Mouse (Mus musculus): ENCODE data around the gene Gm36176. TPM values are rescaled to one million over a fixed set of nuclear protein-coding genes. Genes with fewer than 3 reads are reported as not detected.

The Gm36176 gene
- polyA plus RNA-seq, 1 experiment from 2014 or later: not detected

DNA sequence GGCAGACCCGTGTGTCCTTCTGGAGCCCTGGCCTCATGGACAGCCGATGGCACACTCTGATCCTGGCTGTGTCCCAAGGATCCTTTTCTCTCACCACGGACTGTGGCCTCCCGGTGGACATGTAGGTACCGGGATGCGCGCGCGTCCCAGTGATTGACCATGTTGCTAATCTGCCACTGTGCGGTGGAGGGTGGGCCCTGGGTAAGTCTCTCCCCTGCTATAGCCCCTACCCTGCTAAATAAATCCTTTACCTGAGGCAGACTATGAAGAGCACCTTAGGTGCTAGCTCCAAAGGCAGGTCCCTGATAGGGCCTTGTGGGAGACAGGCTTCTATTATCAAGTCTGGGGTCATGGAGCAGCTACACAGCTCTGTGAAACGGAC, 18.1 kb downstream of the Gm36176 start:
- Histone ChIP-seq H3K27ac (ENCODE audit: low read depth, low read length) (no peak overlapping the region), H3K9me3 (ENCODE audit: control insufficient read depth, low read length) (no peaks in the 10 kb centered on the region), H3K4me2 (ENCODE audit: low read length) (peak overlapping the region; percentile 41), H3K27me3 (replicated peaks; ENCODE audit: control insufficient read depth, insufficient read depth, low read length) (no peaks in the 10 kb centered on the region), H3K9ac (ENCODE audit: low read depth, low read length) (no peak overlapping the region), H3K4me1 (ENCODE audit: control insufficient read depth, insufficient read depth, low read depth, low read length) (no peaks in the 10 kb centered on the region), H3K4me3 (ENCODE audit: low read length) (peak overlapping the region; percentile 27), H3K36me3 (ENCODE audit: control insufficient read depth, insufficient read depth, low read length) (no peaks in the 10 kb centered on the region)
- 40% methylated on average over 11 of the region's 11 CpGs for WGBS
- ATAC-seq: no peak; the same call in 1 of the 2 replicates

DNA sequence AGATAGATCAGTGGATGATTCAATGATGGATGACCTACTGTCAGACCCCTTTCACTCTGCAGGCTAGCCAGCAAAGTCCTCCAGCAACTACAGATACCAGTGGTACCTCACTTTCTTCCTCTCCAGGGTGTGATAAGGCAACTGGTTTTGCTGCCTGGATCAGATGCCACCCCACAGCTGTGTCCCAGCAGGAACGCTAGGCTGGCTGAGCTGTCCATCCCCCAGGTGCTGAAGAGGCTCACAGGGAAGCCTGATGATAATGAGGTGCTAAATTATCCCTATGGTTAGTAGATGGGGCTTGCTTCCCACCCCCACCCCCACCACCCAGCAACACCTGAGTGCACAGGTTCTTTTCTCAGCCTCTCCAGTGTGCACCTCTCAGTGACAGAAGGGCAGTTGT, 20.9 kb downstream of the Gm36176 start:
- H3K27me3 ChIP-seq (replicated peaks; ENCODE audit: control insufficient read depth, insufficient read depth, low read length): no peaks in the 10 kb centered on the region

DNA sequence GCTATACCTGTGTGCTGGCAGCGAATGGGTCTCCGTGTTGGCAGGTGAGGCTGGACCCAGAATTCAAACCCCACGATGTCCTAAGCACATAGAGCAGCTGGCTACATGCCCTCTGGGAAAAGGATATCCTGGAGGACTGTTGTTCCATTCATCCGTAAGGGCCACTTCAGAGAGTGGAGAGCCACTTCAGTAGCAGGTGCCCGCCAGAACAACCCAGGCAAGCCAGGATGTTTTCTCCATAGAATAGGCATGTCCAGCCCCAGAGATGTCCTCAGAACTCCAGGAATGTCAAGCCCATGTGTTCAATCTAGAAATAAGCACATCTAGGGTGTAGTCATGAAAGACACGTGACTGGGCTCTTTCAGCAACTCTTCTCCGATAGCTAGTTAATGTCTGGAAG, 23.0 kb downstream of the Gm36176 start:
- Histone ChIP-seq H3K9ac (ENCODE audit: low read depth, low read length) (no peak overlapping the region), H3K4me3 (ENCODE audit: low read length) (no peak overlapping the region), H3K4me1 (ENCODE audit: control insufficient read depth, insufficient read depth, low read depth, low read length) (no peaks in the 10 kb centered on the region), H3K4me2 (ENCODE audit: low read length) (no peak overlapping the region), H3K36me3 (ENCODE audit: control insufficient read depth, insufficient read depth, low read length) (no peaks in the 10 kb centered on the region), H3K27ac (ENCODE audit: low read depth, low read length) (no peak overlapping the region), H3K27me3 (replicated peaks; ENCODE audit: control insufficient read depth, insufficient read depth, low read length) (no peaks in the 10 kb centered on the region), H3K9me3 (ENCODE audit: control insufficient read depth, low read length) (no peaks in the 10 kb centered on the region)
- ATAC-seq: no peak
- WGBS: 86% methylated on average over 7 of the region's 7 CpGs

More for the DNA sequence above, 20.9 kb downstream of the Gm36176 start:
- Histone ChIP-seq H3K36me3 (ENCODE audit: control insufficient read depth, insufficient read depth, low read length) (no peaks in the 10 kb centered on the region), H3K4me3 (ENCODE audit: low read length) (no peak overlapping the region), H3K9ac (ENCODE audit: low read depth, low read length) (no peak overlapping the region), H3K4me2 (ENCODE audit: low read length) (no peak overlapping the region), H3K9me3 (ENCODE audit: control insufficient read depth, low read length) (no peaks in the 10 kb centered on the region), H3K4me1 (ENCODE audit: control insufficient read depth, insufficient read depth, low read depth, low read length) (no peaks in the 10 kb centered on the region), H3K27ac (ENCODE audit: low read depth, low read length) (no peak overlapping the region)
- no peak for ATAC-seq
- WGBS: 44% methylated on average over 1 of the region's 1 CpGs

DNA sequence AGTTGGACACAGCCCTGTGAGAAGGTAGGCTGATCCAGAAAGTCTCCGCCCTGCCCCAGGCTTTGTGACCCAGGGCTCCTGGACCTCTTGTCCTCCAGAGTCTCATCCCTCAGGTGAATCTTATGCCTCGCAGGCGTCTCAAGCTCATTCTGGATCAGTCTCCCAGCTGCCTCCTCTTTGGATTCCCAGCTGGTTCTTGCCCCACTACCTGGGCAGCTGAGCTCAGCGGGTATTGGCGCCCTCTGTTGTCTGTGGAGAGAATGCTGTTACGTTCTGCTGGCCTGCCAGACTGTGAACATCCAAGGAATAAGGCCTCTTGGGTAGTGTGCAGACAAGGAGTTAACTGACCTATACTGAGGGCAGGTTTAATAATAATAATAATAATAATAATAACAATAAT, 32.4 kb downstream of the Gm36176 start:
- Histone ChIP-seq H3K4me1 (ENCODE audit: control insufficient read depth, insufficient read depth, low read depth, low read length) (no peaks in the 10 kb centered on the region), H3K9me3 (ENCODE audit: control insufficient read depth, low read length) (no peaks in the 10 kb centered on the region), H3K4me2 (ENCODE audit: low read length) (no peak overlapping the region), H3K4me3 (ENCODE audit: low read length) (no peak overlapping the region), H3K27me3 (replicated peaks; ENCODE audit: control insufficient read depth, insufficient read depth, low read length) (no peaks in the 10 kb centered on the region), H3K27ac (ENCODE audit: low read depth, low read length) (no peak overlapping the region), H3K36me3 (ENCODE audit: control insufficient read depth, insufficient read depth, low read length) (no peaks in the 10 kb centered on the region), H3K9ac (ENCODE audit: low read depth, low read length) (no peak overlapping the region)
- 60% methylated on average over 6 of the region's 6 CpGs for WGBS
- ATAC-seq: no peak

DNA sequence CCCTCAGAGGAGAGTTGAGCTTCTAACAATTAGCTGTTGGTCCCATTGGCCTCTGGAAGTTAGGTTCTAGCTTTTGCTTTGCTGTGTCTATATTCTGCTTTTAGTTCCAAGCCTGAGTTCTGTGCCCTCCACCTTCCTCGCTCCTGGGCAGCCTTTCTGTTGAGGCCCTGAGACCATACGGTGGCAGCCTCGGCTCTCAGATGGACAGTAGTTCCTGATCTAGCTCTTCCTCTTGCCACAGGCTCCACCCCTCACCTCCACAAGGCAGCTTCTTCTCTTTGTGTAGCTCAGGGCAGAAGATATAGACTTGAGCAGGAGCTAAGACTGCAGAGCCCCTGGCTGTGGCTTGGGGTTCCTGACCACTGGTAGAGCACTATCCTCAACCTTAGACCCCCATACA, 33.7 kb downstream of the Gm36176 start:
- 87% methylated on average over 3 of the region's 3 CpGs for WGBS
- H3K4me3 ChIP-seq (ENCODE audit: low read length): no peak overlapping the region

DNA sequence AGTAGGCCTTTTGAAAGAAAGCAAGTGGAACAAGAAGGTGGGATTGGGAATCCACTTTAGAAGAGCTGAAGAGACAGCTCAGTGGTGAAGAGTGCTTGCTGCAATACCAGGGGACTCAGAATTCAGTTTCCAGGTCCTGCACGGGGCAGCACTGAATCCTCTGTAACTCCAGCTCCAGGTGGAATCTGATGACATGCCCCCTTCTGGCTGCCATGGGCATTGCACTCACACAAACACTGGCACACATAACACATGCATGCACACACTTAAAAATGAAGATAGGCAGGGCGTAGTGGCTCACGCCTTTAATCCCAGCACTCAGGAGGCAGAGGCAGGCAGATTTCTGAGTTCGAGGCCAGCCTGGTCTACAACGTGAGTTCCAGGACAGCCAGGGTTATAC, 36.0 kb downstream of the Gm36176 start:
- Histone ChIP-seq H3K27ac (ENCODE audit: low read depth, low read length) (no peak overlapping the region), H3K9ac (ENCODE audit: low read depth, low read length) (no peak overlapping the region), H3K9me3 (ENCODE audit: control insufficient read depth, low read length) (no peaks in the 10 kb centered on the region), H3K36me3 (ENCODE audit: control insufficient read depth, insufficient read depth, low read length) (no peaks in the 10 kb centered on the region), H3K27me3 (replicated peaks; ENCODE audit: control insufficient read depth, insufficient read depth, low read length) (no peaks in the 10 kb centered on the region), H3K4me2 (ENCODE audit: low read length) (no peak overlapping the region), H3K4me3 (ENCODE audit: low read length) (no peak overlapping the region), H3K4me1 (ENCODE audit: control insufficient read depth, insufficient read depth, low read depth, low read length) (no peaks in the 10 kb centered on the region)
- ATAC-seq: no peak
- WGBS: 95% methylated on average over 5 of the region's 5 CpGs

More for the DNA sequence above, 33.7 kb downstream of the Gm36176 start:
- H3K27ac ChIP-seq (ENCODE audit: low read depth, low read length): no peak overlapping the region
- no peak overlapping the region for H3K9ac ChIP-seq (ENCODE audit: low read depth, low read length)
- no peak overlapping the region for H3K4me2 ChIP-seq (ENCODE audit: low read length)
- H3K4me1 ChIP-seq (ENCODE audit: control insufficient read depth, insufficient read depth, low read depth, low read length): no peaks in the 10 kb centered on the region
- no peaks in the 10 kb centered on the region for H3K9me3 ChIP-seq (ENCODE audit: control insufficient read depth, low read length)
- no peak for ATAC-seq
- H3K36me3 ChIP-seq (ENCODE audit: control insufficient read depth, insufficient read depth, low read length): no peaks in the 10 kb centered on the region
- H3K27me3 ChIP-seq (replicated peaks; ENCODE audit: control insufficient read depth, insufficient read depth, low read length): no peaks in the 10 kb centered on the region

DNA sequence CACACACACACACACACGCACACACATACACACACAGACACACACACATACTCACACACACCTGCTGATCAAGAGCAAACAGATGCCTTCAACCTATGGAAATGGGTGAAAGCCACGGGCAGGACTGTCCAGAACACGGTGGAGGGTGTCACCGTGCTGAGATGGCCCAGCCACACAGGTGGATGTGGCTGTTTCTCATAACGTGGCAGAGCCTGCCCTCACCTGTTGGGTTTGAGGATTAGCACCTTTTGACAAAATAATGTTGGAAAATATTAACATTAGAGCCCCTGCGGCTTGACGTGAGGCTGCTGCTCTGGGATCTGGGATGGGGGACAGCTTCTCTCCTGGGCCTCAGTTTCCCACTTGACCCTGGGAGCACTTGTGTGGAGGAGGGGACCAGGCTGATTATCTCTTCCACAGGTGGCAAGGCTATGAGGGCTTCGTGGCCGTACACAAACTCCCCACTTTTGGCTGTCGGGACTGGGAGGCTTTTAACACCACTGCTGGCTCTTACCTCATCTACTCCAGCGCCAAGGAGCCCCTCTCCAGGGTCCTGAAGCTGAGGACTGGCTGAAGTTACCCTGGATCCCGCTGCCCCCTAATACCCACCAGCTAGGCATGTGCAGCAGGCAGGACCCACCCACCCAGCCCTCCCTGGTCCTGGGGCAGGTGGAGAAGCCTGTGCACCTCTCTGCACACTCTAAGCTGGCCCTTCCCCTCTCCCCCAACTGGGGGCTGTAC, 39.6 kb downstream of the Gm36176 start:
- no peak overlapping the region for H3K9ac ChIP-seq (ENCODE audit: low read depth, low read length)
- H3K4me3 ChIP-seq (ENCODE audit: low read length): no peak overlapping the region
- no peaks in the 10 kb centered on the region for H3K27me3 ChIP-seq (replicated peaks; ENCODE audit: control insufficient read depth, insufficient read depth, low read length)
- H3K4me1 ChIP-seq (ENCODE audit: control insufficient read depth, insufficient read depth, low read depth, low read length): no peaks in the 10 kb centered on the region
- no peaks in the 10 kb centered on the region; the same call in 1 of the 2 replicates for H3K9me3 ChIP-seq (ENCODE audit: control insufficient read depth, low read length)
- no peak overlapping the region for H3K4me2 ChIP-seq (ENCODE audit: low read length)
- no peaks in the 10 kb centered on the region for H3K36me3 ChIP-seq (ENCODE audit: control insufficient read depth, insufficient read depth, low read length)
- WGBS: 58% methylated on average over 12 of the region's 12 CpGs
- no peak overlapping the region for H3K27ac ChIP-seq (ENCODE audit: low read depth, low read length)
- no peak for ATAC-seq

DNA sequence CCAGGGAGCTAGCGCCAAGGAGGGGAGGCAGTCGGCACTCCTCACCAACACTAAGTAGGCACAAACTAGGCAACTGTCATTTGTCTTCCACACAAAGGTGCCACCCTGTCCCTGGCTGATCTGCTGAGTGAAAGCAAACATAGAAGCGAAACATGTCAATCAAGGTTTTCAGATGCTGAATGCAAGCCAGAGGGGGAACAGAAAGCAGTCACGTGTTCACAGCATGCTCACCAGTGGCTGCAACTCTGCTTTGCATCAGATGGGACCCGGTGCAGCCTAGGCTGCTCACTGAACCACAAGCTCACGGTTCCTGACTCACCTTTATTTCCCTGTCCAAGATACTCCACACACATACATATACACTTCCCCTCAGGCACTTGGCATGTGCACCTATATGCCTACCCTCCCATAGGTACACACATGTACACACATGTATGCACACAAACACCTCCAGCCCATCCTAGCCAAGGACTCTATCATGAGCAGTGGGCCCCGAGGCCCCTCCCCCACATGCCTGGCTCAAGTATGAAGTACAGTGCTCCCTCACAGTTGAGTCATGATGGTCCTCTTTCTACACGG, 44.5 kb downstream of the Gm36176 start:
- no peak overlapping the region for H3K4me2 ChIP-seq (ENCODE audit: low read length)
- no peak overlapping the region for H3K9ac ChIP-seq (ENCODE audit: low read depth, low read length)
- no peaks in the 10 kb centered on the region for H3K27me3 ChIP-seq (replicated peaks; ENCODE audit: control insufficient read depth, insufficient read depth, low read length)
- H3K36me3 ChIP-seq (ENCODE audit: control insufficient read depth, insufficient read depth, low read length): no peaks in the 10 kb centered on the region
- H3K4me1 ChIP-seq (ENCODE audit: control insufficient read depth, insufficient read depth, low read depth, low read length): no peaks in the 10 kb centered on the region
- H3K27ac ChIP-seq (ENCODE audit: low read depth, low read length): no peak overlapping the region
- WGBS: 83% methylated on average over 8 of the region's 8 CpGs
- no peak overlapping the region for H3K4me3 ChIP-seq (ENCODE audit: low read length)
- ATAC-seq: 0 out of 2 replicates have a peak, but pooled peaks have one; percentile 30
- no peaks in the 10 kb centered on the region; the same call in 1 of the 2 replicates for H3K9me3 ChIP-seq (ENCODE audit: control insufficient read depth, low read length)

DNA sequence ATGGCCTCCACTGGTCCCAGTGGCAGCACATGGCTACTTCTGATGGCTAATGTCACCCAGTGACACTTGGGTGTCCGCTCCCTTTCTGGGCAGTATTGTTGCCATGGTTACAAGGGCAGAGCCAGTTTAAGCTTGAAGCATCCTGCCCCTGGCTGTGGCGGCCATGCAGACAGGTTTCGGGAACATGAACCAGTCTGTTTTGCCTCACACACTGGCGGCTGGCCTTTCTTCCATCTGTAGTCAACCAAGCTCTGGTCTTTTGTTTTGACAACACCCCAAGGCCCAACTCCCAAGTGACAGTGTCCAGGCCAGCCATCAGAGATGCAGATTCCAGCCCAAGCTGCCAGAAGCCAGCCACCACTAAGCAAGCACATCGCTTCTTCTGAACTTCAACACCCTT, 49.0 kb downstream of the Gm36176 start:
- no peak overlapping the region for H3K9ac ChIP-seq (ENCODE audit: low read depth, low read length)
- no peak overlapping the region for H3K4me3 ChIP-seq (ENCODE audit: low read length)
- H3K27ac ChIP-seq (ENCODE audit: low read depth, low read length): no peak overlapping the region
- WGBS: 50% methylated on average over 5 of the region's 5 CpGs
- H3K27me3 ChIP-seq (replicated peaks; ENCODE audit: control insufficient read depth, insufficient read depth, low read length): no peaks in the 10 kb centered on the region
- H3K4me2 ChIP-seq (ENCODE audit: low read length): no peak overlapping the region
- H3K4me1 ChIP-seq (ENCODE audit: control insufficient read depth, insufficient read depth, low read depth, low read length): peaks cover 4% of the 10 kb centered on the region; the same call in 1 of the 2 replicates
- ATAC-seq: no peak
- 0 out of 2 replicates have a peak, but pooled peaks cover 2% of the 10 kb centered on the region for H3K36me3 ChIP-seq (ENCODE audit: control insufficient read depth, insufficient read depth, low read length)
- H3K9me3 ChIP-seq (ENCODE audit: control insufficient read depth, low read length): no peaks in the 10 kb centered on the region

All from hindbrain, embryonic 16.5 days (tissue).